Mouse (Mus musculus) heart, adult 10 weeks (tissue): ENCODE results near the gene Ncoa5. TPM values are rescaled to one million over a fixed set of nuclear protein-coding genes. Genes with fewer than 3 reads are reported as not detected.

Source experiments
- polyA plus RNA-seq: library from polyadenylated mRNA; stranded (reverse); fragments of 350-450 nt; fragmentation: Illumina TruSeq; extraction: RNeasy Lipid Tissue Mini Kit (QIAGEN cat#74804); gene quantifications from one replicate; pipeline ENCODE4 v1.2.3, GENCODE M21; 2014; ENCODE audit warnings: low read depth, low replicate concordance

Gene Ncoa5
- polyA plus RNA-seq, result 21.5 TPM

DNA sequence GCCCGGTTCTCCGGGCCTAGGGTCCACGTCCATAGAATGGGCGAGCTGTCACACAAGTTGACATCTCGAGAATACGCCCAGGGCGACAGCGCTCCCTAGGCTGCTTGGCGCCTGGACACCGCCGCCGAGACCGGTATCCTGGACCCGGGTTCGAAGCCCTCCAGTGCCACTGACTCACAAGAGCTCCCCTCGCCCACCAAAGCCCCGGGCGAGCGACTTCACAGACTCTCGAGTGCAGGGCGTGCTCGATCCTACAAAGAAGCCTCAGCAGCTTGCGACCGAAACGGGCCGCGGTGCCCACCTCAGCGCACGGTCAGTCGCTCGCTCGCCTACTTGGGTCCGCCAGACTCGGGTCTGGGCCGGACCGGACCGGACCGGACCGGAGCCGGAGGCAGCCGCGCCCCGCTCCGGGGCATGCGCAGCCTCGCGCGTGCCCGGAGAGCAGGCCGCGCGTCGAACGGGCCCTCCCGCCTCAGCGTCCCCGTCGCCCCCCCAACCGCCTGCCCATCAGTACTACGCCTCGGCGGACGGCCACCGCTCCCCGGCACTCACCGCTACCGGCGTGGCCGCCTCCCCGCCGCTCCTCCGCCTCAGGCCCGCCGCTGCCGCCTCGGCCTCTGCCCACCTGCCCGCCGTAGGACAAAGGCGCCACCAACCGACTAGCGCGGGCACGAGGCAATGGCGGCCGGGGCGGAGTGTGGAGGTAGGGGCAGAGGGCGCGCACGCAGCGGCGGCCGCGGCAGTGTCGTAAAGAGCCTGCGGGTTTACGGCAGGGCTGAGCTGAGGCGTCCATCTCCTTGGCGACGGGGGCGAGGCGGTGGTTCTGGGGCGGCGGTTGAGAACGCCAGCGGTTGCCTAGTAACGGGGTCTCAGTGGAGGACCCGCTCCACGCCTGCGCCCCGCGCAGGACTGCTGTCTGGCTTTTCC is at the start of gene Ncoa5:
Ncoa5 (minus strand) TSS at position 737 of the 927 bp plus-strand sequence.

DNA sequence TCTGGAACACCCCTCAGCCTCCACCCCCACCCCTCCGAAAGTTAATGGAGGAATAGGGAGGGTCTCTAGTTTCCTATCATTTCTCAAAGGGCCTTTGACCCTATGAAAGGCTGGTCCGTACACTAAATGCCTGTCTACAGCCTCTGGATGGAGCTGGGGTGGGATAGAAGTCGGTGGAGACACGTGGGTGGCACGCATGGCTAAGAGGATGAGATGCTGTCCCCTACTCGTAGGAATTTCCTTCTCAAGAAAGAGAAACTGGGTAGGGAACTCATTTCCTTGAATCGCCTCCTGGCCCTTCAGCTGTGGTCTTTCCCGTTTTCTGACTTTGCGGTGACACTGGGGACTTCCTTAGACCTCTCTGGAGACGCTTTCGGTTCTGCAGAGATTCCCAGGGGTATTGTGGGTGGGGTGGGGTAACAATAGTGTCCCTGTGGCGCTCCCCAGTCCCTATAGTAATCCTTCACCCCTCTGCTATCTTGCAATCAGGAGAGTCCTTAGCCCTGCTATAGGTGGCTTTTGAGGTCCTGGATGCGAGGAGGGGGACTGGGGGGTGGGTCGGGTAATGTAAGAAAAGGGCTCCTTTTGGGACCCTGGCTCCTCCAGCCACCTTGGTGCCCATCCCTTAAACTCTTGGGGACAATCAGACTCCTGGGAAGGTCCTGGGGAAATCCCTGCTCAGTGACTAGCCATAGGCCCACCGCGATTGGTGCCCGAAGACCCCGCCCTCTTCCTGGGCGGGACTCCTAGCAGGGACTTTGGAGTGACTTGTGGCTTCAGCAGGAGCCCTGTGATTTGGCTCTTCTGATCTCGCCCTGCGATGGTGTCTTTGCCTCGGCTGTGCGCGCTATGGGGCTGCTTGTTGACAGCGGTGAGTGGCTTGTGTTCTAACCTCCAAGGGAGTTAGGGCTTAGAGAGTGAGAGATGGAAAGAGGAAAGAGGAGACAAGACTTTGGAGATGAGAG is 20.5 kb upstream of the Ncoa5 start, which contains the start of gene Cd40:
Cd40 (plus strand) TSS at position 740 of the 965 bp plus-strand sequence.

DNA sequence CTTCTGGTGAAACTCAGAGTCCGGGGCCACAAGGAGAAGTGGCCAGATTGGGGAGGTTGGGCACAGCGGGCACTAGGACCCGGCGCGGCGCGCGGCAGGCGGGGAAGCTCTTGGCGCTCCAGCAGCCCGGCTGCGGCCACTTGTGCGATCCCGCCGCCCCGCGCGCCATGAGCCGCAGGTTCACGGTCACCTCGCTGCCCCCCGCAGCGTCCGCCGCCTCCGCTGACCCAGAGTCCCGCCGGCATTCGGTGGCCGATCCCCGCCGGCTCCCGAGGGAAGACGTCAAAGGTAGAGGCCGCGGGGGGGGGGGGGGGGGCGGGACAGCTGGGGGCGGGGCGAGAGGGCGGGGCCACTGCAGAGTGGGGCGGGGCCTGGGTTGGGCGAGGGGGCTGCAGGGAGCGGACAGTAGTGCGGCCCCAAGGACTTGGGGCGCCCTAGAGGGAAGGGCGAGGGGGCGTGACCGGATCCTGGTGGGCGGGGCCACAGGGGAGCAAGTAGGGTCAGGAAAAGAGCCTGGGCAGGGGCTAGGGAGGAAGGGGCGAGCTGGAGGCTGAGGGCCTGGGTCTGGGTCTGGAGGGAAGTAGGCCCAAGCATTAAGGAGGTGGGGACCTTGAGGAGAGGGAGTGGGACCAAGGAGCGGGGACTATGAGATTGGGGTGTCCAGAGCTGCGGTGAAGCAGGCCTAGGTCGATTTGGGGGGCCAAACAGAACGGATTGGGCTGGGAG is 73.8 kb downstream of the Ncoa5 start, which contains the start of gene Slc12a5:
Slc12a5 (plus strand) TSS at position 87 of the 726 bp plus-strand sequence.

Other genes starting within 250 kb of the Ncoa5 start
- gene Snx21, start 249.0 kb downstream of the Ncoa5 start, polyA plus RNA-seq, result 26.6 TPM
- gene Acot8, start 230.0 kb downstream of the Ncoa5 start, polyA plus RNA-seq, result 11.5 TPM
- 2.6 TPM for gene Zswim3, start 229.8 kb downstream of the Ncoa5 start, polyA plus RNA-seq
- gene Zswim1, start 212.2 kb downstream of the Ncoa5 start, polyA plus RNA-seq, result 5.1 TPM
- not detected for gene Spata25, start 206.3 kb downstream of the Ncoa5 start, polyA plus RNA-seq
- 159 TPM for gene Ctsa, start 202.0 kb downstream of the Ncoa5 start, polyA plus RNA-seq
- gene Neurl2, start 201.4 kb downstream of the Ncoa5 start, polyA plus RNA-seq, result 44.6 TPM
- 31.6 TPM for gene Pltp, start 177.2 kb downstream of the Ncoa5 start, polyA plus RNA-seq
- gene Pcif1, start 155.6 kb downstream of the Ncoa5 start, polyA plus RNA-seq, result 28.1 TPM
- 8.7 TPM for gene Zfp335, start 123.1 kb downstream of the Ncoa5 start, polyA plus RNA-seq
- gene Mmp9, start 94.1 kb downstream of the Ncoa5 start, polyA plus RNA-seq, result 1.4 TPM
- gene Slc12a5, start 74.1 kb downstream of the Ncoa5 start, polyA plus RNA-seq, result 0.52 TPM
- gene Cd40, start 20.8 kb upstream of the Ncoa5 start, polyA plus RNA-seq, result 2.8 TPM
- not detected for gene 1700025C18Rik, start 55.9 kb upstream of the Ncoa5 start, polyA plus RNA-seq
- 1.4 TPM for gene Cdh22, start 200.0 kb upstream of the Ncoa5 start, polyA plus RNA-seq